Mouse (Mus musculus) A20 (cell line): ENCODE results near the gene Olfr478.
"Not testable (repeated sequence)": the region's sequence is repeated elsewhere in the genome, so short reads cannot be mapped to it uniquely, and the experiment has no call there.

Source experiments
- DNase-seq: peaks from one replicate; pipeline ENCODE4 v3.0.0-alpha.2; 2011; ENCODE audit warnings: low read depth, low spot score

Gene Olfr478

DNA sequence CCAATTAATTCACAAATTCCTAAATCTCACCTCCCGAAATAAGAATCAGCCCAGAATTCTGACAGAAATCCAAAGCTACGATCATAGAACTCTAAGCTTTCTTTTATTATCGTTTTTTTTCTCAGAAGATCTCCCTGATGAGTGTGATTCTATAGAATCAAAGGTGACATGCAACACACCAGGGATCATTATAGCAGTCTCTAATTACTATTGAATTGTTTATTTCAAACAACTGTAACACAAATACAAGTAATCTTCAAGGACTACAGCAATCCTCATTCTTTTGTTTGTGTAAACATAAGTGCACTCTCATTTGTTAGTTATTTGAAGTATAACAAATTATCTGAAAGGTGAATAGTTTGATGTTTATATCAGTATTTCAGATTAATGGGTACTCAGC lies at the start of gene Olfr478:
Olfr478 (minus strand) TSS at position 101 of the 400 bp plus-strand sequence.
- no peak for DNase-seq

- DNase-seq, result no peak
Observed at GRCm38 (mm10) chr7:108079555-108079954, 45.8 kb upstream of the Olfr478 start, which contains the start of gene Olfr481. Gene Olfr481, plus strand, starts transcription at chr7:108079855.

- DNase-seq, result no peak
Observed at GRCm38 (mm10) chr7:108067246-108067645, 33.5 kb upstream of the Olfr478 start, which contains the start of gene Olfr480. Gene Olfr480, minus strand, starts transcription at chr7:108067346.

GRCm38 (mm10) chr7:108050393-108050792 lies 16.6 kb upstream of the Olfr478 start, which contains the start of gene Olfr479:
Gene Olfr479, plus strand, starts transcription at chr7:108050693.
- DNase-seq, result no peak

- not testable (repeated sequence) for DNase-seq
Observed at GRCm38 (mm10) chr7:108014256-108014655, 19.5 kb downstream of the Olfr478 start.

DNA sequence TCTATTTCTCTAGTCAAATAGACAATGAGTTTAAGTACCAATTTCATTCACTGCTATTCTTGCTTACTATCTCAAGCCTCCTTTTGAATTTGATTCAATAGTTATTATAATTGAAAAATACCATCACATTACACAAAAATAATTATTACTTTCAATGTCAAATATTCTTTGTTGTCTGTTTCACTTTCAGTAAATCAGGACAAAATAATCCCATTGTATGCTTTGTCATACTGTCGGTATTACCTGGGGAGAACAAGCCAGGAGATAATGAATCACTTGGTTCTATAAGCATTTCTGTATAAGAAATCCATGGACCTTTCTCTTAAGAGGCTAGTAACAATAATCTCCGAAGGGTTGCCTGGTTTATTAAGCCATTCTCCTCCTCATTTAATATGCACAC lies 47.4 kb downstream of the Olfr478 start, which contains the start of gene Olfr477:
Olfr477 (plus strand) TSS at position 301 of the 400 bp plus-strand sequence.
- no peak for DNase-seq
